Mouse (Mus musculus) thymus, postnatal 25 days (tissue): ENCODE measurements around the gene Chaf1b.

Experiments
- DNase-seq: peaks from one replicate; pipeline ENCODE4 v3.0.0; 2022

The Chaf1b gene

DNA sequence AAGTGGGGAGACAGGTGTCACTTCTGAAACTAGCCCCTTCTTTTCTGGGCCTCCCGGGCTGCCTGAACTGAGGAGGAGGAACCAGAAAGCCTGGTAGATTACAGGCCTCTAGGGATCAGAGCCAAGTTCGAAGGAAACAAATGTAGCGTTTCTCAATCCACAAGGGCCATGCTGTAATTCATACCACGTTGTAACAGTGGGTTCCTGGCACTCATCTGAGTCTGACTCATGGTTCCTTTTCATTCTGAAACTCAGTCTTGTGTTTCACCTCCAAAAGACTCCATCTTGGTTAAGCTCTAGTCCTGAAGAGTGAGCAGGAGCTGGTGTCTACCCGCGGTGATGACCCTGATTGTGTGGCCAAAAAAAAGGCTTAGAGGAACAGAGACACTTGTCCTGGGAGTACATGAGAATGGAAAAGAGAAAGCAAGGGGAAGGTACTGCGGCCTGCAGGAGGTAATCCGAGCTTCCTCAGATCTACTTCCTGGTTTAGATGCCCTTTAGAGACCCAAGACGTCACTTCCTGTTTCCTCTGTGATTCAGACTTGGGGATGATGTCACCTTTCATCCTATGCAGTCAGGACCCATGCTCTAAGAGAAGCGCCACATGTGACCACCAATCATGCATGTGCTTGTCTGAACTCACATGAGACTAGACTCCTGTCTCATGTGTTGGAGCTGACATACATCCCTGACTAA lies 30.3 kb downstream of the Chaf1b start:
- no peak for DNase-seq

DNA sequence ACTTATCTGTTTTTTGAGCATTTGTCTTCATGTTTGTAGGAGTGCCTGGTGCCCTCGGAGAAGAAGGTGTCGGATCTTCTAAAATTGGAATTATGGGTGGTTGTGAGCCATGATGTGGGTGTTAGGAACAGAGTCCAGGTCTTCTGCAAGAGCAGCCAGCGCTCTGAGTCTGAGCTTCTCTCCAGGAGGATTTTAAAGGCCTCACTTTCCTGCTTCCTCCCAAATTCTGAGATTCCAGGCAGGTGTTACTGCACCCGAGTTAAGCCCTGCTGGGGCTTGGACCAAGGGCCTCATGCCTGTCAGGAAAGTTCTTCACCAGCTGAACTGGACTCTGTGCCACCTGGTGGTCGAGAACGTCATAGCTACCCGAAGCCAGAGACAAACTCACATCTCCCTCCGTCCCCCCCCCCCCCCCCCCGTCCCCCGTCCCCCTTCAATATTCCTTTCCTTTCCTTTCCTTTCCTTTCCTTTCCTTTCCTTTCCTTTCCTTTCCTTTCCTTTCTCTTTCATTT lies 31.7 kb downstream of the Chaf1b start:
- peak; percentile 70 for DNase-seq

DNA sequence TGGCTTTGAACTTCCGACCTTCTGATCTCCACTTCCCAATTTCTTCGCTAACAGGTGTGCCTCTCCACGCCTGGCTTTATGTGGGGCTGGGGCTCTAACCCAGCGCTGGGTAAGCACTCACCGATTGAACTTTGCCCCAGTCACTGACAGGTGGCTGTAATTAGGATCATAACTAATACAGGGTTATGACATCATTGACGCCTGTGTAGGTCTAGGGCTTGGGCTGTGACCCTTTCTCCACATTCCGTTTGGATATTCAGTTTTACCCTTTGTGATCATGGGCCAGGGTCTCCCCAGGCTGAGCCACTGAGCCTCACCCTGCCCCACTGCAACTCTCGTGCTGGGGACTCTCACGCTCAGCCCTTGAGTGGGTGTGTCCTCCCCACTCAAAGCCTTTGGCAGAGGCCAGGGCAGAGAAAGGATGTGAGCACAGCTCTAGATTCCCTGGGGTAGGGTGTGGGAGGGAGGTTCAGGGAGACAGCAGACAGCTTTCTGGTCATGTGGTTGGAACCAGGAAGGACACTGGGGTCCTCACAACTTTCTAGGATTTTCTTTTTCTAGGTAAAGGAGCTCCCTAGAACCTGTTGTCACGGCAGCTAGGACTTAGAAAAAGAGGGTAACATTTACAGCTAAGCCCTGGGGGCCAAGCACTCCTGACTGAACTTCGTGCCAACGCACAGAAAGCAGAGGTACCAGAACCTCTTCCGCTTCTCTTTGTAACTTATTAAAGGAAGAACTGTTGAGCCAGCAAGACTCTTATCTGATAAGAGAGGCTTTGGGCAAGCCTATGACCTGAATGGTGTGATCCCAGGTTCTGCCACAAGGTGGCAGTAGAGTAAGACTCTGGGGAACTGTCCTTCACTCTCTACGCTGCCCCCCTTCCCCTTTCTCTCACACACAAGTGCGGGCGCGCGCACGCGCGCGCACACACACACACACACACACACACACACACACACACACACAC lies 34.3 kb downstream of the Chaf1b start:
- DNase-seq = peak; percentile 88

DNA sequence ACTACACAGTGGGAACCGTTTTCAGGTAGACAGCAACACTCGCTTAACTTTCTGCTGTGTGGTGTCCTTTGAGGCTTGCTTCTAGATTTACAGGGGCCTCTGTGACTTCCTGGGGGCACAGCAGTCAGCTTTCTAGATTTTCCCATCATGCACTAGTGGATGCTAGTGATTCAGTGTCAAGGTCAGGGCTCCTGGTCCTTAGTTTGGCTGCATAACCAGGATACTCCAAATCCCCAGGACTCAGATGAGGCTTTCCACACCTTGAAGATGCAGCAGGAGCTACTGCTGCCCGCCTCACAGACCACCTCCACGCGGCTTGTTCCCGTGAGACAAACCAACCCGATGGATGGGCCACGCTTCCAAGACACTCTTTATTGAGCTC lies 35.0 kb downstream of the Chaf1b start:
- no peak for DNase-seq

DNA sequence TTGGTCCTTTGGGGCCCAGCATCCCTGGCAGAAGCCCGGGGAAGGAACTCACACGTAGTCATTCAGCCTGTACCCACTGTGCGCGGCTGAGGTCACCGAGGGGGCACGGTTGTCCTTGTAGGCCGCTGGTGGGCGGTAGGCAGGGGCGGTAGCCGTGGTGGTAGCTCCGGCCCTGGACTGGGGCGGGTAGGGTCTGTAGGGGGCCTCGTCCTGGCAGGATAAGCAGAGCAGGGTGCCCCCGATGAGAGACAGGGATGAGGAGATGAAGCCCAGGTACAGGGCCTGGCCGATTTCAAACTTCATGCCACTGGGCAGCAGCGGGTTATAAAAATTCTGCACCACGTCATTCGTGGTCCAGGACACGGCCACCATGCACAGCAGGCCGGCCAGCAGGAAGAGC lies 35.5 kb downstream of the Chaf1b start:
- DNase-seq = no peak

DNA sequence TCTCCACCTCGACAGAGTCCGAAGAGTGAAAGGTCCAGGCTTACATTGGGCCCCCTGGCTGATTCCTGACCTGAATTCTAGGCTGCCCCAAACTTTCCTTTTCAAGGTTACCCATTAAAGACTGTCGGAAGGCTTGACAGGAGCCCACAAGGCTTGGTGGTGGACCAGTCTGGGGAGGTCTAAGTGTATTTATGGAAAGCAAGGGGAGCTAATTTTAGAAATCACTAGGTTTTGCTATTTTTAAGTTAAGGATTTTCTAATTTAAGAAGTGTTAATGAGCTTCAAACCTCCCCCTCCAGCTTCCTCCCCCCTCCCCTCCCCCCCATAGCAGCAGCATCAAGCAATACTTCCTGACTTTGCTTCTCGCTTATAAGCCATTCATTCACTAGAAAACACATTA lies 37.0 kb downstream of the Chaf1b start:
- no peak for DNase-seq

DNA sequence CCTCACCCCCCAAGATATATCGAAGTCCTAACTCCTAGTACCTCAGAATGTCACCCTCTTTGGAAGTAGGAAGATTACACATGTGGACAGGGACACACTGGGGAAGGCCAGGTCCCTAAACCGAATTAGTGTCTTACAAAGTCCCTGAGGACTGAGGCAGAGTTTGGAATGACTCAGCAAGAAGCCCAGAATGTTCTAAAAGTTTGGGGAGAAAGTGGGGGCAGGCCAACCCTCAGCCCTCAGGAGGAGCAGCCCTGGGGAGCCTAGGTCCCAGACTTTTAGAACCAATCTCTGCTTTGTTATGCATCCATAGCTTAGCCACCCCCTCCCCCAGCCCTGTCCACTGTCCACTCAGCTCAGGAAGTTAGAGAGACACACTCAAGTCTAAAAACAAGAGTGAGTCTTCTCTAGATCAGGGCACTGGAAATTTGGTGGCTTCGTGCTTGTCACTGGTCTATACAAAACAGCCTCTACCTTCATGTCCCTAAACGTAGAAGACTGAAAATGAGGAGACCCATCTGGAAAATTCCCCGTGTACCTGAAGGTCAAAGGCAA lies 39.2 kb downstream of the Chaf1b start:
- no peak for DNase-seq

DNA sequence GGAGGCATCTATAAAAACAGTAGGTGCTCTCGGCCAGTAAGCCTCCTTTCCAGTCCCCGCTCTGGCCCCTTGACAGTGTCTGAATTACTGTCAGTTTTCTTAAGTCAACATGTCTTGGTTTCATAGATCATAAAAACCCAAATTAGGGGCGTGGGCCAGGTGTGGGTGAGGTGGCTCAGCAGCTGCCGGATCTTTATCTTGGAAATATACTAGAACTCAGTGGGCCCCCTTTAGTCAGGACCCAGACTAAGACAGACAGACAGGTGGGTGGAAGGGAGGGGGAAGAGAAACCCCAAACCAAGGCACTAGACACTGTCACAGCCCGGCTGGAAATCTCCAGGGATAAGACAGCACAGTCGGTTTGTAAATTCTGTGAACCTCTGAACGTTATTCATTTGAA lies 40.1 kb downstream of the Chaf1b start:
- DNase-seq = no peak

DNA sequence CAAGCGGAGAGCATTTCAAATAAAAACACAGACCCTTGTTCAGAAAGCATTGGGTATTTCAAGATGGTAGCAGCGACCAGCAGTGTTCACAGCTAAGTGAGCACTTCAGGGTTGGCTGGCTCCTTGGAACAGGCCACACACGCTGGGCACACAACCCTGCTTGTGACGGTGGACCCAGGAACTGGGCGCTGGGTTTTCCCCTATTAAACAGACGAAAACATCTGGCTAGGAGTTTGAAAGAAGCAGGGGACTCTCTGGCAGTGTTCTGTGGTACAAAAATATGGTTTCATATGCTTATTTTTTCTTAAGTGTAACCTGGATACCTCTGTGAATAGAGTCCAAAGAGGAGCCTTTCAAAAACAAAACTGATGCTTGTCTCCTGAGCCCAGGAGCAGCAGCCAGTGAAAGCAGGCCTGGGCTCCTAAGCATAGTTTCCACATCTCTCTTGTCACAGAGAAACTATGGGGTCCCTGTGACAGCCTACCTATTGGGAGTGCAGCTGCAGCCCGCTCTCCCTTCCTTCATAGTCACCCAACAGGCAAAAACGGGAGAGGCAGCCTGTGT lies 42.1 kb downstream of the Chaf1b start:
- no peak for DNase-seq

DNA sequence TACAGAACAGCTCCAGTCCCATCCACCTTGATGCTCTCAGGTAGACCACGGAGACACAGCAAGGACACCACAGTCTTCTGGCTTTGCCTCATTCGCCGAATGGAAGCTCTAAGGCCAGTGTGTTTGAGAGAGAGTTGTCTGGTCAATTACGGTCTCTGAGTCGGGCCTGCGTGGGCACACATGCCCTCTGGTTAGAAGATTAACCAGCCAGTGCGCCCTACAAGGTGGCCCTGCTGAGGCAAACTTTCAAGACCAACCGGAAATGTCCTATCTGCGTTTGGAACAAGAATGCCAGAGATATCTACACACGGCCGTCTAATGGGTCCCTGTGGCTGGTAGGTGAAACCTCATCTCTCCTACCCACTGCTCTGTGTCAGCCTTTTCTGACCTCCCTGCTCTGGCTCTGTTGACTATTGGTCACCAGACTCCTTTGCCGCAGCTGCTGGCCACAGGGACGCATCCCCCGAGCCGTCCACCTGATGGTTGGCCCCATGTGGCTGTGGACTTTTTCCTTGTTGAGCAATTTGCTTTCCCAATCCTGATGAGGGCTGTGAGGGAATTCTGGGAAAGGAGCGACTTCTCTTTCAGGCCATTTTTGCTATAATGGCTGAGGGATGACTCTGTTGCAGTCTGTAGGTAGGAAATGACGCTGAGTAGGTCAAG lies 45.8 kb downstream of the Chaf1b start:
- no peak for DNase-seq

DNA sequence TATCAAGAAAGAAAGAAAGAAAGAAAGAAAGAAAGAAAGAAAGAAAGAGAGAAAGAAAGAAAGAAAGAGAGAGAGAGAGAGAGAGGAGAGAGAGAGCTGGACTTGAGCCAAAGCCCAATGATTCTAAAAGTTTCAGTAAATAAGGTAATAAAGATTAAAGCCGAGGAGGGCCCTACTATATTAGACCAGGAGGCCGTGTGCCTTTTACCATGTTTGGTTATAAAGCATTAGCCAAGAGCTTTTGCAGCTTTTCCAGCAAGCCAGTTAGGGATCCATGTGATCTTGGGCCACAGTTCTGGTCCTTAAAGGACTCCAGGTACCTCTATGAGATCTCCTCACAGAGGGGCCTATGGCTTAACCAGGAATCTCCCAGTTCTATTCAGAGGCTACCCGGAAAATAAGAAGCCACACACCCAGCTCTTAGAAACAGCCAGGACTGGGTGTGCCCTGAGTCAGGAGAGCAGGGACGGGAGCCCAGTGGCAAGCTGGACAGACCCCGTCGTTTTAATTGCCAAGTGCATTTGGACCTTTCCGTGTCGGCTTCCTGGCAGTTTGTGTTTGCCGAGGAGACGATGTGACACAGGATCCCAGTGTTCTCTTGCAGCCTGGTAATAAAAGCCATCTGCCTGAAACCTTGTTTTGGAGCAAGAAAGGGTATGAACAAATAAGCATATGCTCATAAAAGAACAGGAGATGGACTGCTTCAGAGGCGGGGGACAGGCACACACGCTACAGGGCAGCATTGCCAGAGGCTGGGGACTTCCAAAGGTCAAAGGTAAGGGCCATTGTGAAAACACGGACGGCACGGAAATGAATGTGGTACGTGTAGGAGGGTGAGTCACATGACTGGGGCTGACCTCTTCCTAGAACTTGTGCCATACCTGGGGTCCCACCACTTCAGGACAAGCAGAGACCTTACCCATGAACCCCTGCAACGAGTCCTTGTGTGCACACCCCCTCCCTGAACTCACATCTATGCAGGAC lies 48.8 kb downstream of the Chaf1b start:
- no peak for DNase-seq

DNA sequence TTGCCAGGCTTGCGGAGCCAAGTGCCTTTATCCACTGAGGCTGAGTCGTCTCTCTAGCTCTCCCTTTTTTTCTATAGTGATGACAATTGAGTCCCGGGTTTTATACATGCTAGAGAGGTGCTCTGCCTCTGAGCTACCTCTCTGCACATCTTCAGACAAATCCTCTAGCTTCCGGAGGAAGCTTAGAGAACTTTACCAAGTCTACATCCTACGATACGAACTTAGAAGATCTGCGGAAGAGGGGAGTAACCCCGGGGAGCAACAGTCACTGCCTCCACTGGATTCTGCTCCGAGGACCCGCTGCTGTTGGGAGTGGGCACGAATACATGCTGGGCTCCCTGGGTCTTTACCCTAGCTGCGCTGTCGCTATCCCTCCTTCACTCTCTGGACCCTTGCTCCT lies 50.9 kb downstream of the Chaf1b start:
- DNase-seq = no peak

DNA sequence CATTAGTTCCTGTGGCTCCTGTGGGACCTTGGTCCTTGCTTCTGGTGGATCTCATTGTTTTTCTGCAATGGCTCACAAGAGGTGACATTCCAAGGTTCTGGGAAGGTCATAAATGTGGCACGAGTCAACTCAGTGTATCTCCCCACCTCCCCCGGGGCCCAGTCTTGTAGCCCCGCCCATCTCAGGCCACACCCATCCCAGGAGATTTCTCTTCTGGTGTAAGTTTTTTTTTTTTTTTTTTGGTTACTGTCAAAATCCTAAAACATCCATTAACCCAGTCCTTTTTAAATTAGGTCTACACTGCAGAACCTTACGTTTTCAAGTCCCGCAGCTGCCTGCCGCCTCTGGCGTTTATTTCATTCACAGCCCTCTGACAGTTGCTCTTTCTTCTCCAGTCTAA lies 51.3 kb downstream of the Chaf1b start:
- peak; percentile 38 for DNase-seq

DNA sequence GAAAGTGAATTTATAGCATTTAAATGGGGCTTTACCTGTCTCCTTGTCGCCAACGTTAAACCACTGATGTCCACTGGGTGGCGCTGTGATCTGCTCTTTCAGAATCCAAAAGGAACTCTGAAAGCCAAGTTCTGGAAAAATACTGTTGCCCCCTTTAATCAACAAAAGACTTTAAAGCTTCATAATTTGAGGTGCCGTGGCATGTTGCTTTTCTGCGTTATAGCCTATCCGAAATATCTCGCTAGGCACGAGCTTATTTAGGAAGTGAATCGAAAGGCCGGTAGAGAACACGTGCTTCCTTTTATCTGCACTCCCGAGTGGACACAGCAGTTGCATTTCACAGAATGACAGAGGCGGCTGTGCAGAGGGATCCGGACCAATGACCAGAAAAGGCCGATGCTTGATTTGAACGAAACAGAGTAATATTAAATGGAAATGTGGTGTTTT lies 54.7 kb downstream of the Chaf1b start:
- DNase-seq = peak; percentile 54

DNA sequence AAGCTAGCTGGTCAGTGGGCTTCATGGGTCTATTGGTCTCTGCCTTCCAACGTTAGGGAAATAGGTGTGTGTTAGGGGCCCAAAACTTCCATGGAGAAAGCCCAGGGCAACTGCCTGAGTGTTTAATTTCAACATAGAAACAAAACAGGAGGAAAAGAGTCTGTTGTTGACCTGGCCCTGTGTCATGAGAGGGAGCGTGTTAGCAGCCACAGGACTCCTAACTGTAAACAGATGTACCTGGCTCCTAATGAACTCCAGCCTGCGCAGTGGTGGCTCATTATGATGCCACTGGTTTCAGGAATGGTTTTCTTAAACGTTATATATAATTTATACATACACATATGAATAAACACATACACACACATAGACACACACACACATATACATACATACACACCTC lies 56.3 kb downstream of the Chaf1b start:
- no peak for DNase-seq

DNA sequence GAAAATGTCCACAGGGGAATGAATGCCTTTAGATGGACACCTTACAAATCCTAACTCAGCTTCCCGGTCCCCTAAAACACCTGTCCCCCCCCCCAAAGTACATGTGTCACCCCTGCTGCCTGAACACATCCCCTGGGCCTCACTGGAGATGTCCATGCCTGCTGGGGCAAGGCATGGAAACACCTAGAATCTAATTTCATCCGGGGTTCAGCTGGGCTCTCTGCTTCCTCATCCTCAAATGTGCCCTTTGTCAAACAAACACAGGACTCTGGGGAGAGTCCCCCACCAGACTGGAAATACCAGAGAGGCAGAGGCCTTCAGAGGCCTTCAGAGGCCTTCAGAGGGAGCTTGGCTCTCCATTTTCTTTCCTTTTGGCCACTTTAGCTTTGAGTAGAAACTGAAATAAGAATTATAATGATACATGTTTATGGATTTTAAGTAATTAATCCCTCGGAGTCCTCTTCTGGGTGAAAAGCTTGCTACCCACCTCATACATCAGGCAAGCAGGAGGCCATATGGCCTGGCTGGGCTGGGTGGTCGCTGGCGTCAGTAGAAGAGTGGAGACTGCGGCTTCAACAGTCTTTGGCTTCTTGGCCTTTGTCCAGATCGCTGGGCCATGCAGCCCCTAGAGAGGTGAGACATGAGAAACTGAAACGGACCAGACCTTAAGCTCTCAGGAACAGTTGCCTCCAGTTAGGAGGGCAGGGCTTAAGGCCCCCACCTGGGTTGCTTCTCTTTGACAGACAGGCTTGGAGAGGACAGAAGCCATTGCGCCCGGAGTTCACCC lies 58.3 kb downstream of the Chaf1b start:
- DNase-seq = no peak

DNA sequence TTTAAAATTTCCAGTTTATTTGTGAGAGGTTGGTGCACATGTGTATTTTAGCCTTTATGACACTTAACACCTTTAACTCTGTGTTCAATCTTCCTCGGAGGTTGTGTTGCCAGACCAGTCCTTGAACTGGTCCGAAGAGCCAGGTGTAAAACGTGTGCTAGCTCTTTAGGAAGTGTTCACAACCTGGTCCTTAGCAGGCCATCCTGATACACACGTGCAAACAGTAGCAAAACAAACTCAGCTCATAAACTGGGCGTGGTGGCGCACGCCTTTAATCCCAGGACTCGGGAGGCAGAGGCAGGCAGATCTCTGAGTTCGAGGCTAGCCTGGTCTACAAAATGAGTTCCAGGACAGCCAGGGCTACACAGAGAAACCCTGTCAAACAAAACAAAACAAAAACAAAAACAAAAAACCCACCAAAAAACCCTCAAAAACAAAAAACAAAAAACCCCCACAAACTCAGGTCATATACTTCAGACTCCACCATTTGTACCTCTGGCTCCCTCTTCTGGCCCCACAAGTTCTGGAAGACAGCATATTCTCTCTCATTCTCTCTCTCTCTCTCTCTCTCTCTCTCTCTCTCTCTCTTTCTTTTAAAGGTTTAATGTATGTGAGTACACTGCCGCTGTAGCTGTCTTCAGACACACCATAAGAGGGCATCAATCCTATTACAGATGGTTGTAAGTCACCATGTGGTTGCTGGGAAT lies 59.2 kb downstream of the Chaf1b start:
- DNase-seq = no peak

DNA sequence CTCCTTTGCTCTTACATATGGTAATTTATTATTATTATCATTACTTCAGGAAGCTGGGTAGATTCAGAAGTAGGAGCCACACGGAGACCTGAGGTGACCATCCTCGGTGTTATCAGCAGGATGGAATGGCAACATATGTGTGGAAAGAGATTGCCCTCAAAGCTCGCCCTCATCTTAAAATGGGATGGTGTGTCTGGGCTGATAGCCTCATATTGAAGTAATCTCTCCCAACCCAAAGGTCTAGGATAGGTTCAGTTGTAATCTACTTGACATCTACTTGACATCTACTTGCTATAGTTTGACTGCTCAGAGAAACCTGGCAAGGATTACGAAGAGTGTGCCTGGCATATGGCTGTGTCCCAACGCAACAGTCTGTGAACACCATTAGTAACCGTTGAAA lies 60.6 kb downstream of the Chaf1b start:
- no peak for DNase-seq

DNA sequence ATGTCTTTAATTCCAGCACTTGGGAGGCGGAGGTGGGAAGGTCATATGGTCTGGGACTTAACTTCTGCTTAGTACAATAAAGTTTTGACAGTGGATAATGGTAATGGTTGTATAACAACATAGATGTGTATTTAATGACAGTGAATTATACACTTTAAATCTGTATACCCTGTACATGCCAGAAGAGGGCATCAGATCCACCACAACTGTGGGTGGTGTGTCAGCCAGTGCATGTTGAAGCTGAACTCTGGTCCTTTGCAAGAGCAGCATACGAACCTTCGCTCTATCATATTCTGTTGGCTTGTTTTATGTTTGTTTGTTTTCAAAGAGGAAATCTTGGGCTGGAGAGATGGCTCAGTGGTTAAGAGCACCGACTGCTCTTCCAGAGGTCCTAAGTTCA lies 63.7 kb downstream of the Chaf1b start:
- DNase-seq = no peak
